Mouse (Mus musculus): ENCODE measurements around the gene Slbp. TPM values are rescaled to one million over a fixed set of nuclear protein-coding genes. Genes with fewer than 3 reads are reported as not detected.

Slbp gene
- polyA plus RNA-seq, 1 experiment: 27.1 TPM

DNA sequence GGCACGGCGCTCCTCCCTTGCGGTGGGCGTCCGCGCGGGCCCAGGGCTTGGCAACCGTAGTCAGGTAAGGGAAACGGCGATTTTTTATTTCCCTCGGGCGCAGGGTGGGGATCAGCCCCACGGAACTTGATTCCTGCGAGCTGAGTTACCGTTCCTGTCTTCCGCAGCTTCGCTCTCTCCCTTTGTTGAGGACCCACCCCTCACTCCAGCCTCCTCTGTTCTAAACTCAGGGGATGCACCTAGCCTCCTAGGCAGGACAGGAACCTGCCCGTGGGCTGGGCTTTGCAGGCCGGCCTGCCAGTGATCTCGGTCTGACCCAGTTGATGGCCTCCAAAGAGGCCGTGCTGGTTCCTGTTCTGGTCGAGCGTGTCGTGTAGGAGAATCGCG is 6.3 kb upstream of the Slbp start:
- no peak for DNase-seq (ENCODE audit: low read depth in 1 of 2, low spot score in 2 of 2)
- peaks cover 17% of the 10 kb centered on the region; the same call in 1 of the 2 replicates for H3K4me1 ChIP-seq (ENCODE audit: control insufficient read depth, insufficient read depth, insufficient read length)
- H3K4me3 ChIP-seq (ENCODE audit: extremely low read depth, insufficient read depth, insufficient read length): peak overlapping the region; percentile 72
- peak overlapping the region; percentile 12; the same call in 1 of the 2 replicates for H3K27ac ChIP-seq (ENCODE audit: insufficient read depth, low read length)
- under 1% methylated on average over 25 of the region's 26 CpGs for WGBS
- H3K36me3 ChIP-seq (ENCODE audit: control insufficient read depth, insufficient read depth, low read length): peaks cover 1% of the 10 kb centered on the region; the same call in 1 of the 2 replicates
- no peaks in the 10 kb centered on the region for H3K27me3 ChIP-seq (ENCODE audit: control insufficient read depth, insufficient read depth, low read length)
- TF ChIP-seq CTCF (IDR thresholded peaks at IDR 0.05; ENCODE audit: extremely low read depth, insufficient read depth, insufficient read length, insufficient replicate concordance): no peak
- TF ChIP-seq POLR2A (IDR thresholded peaks at IDR 0.05; ENCODE audit: low read depth, low read length): no peak

DNA sequence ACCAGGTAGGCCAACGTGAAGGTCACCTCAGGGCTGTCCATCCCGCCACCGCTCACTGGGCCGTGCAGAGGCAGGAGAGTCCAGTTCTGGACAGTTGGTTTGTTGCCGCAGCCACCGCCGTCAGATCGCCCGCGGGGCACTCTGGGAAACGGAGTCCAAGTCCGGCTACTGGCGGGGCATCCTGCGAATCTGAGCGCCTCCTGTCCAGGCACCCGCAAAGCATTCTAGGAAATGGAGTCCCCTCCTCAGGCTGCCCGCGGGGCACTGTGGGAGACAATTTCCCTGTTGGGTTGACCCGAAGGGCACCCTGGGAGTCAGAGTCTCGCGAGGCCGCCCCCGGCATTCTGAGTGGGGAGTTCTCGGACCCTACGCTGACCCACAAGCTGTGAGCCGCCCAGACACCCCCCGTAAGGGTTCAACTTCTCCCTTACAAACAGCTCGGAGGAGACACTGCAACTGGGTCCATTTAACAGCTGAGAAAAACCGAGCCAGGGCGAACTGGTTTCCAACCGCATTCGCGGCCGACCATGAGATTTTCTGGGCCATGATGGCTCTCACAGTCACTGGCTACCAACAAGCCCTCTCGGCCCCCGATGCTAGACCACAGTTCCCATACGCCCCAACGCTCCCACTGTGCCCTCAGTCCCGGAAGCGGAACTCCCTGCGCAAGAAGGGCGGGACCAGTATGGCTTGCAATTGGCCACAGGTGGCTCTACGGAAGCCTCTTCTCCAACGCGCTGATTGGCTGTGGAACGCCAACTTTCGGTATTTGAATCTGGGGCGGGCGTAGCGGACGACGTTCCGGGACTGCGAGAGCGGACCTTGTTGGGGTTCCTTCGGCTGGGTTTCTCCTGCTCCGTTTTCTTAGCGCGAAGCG is 5.7 kb upstream of the Slbp start, which contains the start of the genes Tacc3 and Tmem129:
TSS of gene Tacc3 (plus strand) at position 342 of the 877 bp plus-strand sequence.
TSS of gene Tmem129 (minus strand) at position 630 of the 877 bp plus-strand sequence.
- peak; percentile 97 to 98 for DNase-seq (ENCODE audit: low read depth in 1 of 2, low spot score in 2 of 2)
- under 1% methylated on average over 60 of the region's 60 CpGs for WGBS
- H3K36me3 ChIP-seq (ENCODE audit: control insufficient read depth, insufficient read depth, low read length): peaks cover 1% of the 10 kb centered on the region; the same call in 1 of the 2 replicates
- peak within 1 kb of the TSS; percentile 87 for H3K4me3 ChIP-seq (ENCODE audit: extremely low read depth, insufficient read depth, insufficient read length)
- TF ChIP-seq POLR2A (IDR thresholded peaks at IDR 0.05; ENCODE audit: low read depth, low read length) (peak; percentile 32), CTCF (IDR thresholded peaks at IDR 0.05; ENCODE audit: extremely low read depth, insufficient read depth, insufficient read length, insufficient replicate concordance) (no peak)
- H3K4me1 ChIP-seq (ENCODE audit: control insufficient read depth, insufficient read depth, insufficient read length): peaks cover 17% of the 10 kb centered on the region; the same call in 1 of the 2 replicates
- H3K27me3 ChIP-seq (ENCODE audit: control insufficient read depth, insufficient read depth, low read length): no peaks in the 10 kb centered on the region
- H3K27ac ChIP-seq (ENCODE audit: insufficient read depth, low read length): peak within 1 kb of the TSS; percentile 98

DNA sequence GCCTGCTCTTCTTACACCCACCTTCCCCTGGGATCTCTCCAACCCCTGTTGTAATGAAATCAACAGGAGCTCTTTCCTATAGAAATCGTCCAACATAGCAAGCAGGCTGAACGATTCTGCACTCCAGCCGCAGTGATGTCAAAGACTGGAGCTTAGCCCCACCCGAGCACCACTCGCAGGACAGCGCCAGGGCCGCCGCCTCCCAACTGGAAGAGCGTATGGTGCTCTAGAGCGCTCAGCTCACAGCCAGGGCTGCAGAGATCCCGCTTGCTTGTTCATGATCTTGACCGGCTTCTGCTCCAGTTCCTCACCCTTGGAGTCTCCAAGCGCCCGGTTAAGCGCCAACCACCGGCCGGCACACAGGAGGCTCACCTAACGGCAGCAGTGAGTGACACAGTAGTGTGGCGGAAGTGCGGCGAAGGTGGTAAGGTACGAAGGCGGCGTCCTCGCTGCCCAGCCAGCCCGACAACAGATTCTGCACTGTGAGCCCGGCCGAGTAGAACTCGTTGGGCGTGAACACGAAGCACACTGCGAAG is 4.9 kb upstream of the Slbp start:
- under 1% methylated on average over 32 of the region's 32 CpGs for WGBS
- Histone ChIP-seq H3K36me3 (ENCODE audit: control insufficient read depth, insufficient read depth, low read length) (peaks cover 1% of the 10 kb centered on the region; the same call in 1 of the 2 replicates), H3K4me3 (ENCODE audit: extremely low read depth, insufficient read depth, insufficient read length) (peak overlapping the region; percentile 87), H3K4me1 (ENCODE audit: control insufficient read depth, insufficient read depth, insufficient read length) (peaks cover 20% of the 10 kb centered on the region; the same call in 1 of the 2 replicates), H3K27me3 (ENCODE audit: control insufficient read depth, insufficient read depth, low read length) (no peaks in the 10 kb centered on the region), H3K27ac (ENCODE audit: insufficient read depth, low read length) (peak overlapping the region; percentile 89)
- no peak for DNase-seq (ENCODE audit: low read depth in 1 of 2, low spot score in 2 of 2)
- TF ChIP-seq POLR2A (IDR thresholded peaks at IDR 0.05; ENCODE audit: low read depth, low read length): no peak
- no peak for TF ChIP-seq CTCF (IDR thresholded peaks at IDR 0.05; ENCODE audit: extremely low read depth, insufficient read depth, insufficient read length, insufficient replicate concordance)

DNA sequence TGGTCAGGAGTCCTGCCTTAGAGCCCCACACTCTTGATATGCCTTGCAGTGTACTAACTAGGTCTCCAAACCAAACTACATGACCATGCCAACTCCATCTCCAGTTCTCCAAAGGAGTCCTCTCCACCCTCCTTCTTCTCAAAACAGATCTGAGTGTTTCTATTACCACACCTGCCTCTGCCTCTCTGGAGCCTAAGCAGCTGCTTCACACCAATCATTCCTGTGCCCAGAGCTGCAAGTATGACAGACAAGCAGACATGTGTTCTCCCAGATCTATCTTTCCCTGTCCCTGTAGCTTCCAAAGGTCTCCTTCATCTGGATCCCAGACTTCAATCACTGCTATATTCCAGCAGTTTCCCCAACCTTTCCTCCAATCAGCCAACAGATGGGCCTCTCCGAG is 4.4 kb upstream of the Slbp start:
- Histone ChIP-seq H3K36me3 (ENCODE audit: control insufficient read depth, insufficient read depth, low read length) (peaks cover 1% of the 10 kb centered on the region; the same call in 1 of the 2 replicates), H3K27ac (ENCODE audit: insufficient read depth, low read length) (peak overlapping the region; percentile 89), H3K4me1 (ENCODE audit: control insufficient read depth, insufficient read depth, insufficient read length) (peaks cover 20% of the 10 kb centered on the region; the same call in 1 of the 2 replicates), H3K27me3 (ENCODE audit: control insufficient read depth, insufficient read depth, low read length) (no peaks in the 10 kb centered on the region), H3K4me3 (ENCODE audit: extremely low read depth, insufficient read depth, insufficient read length) (peak overlapping the region; percentile 87; the same call in 1 of the 2 replicates)
- no peak for TF ChIP-seq POLR2A (IDR thresholded peaks at IDR 0.05; ENCODE audit: low read depth, low read length)
- no peak for TF ChIP-seq CTCF (IDR thresholded peaks at IDR 0.05; ENCODE audit: extremely low read depth, insufficient read depth, insufficient read length, insufficient replicate concordance)
- DNase-seq (ENCODE audit: low read depth in 1 of 2, low spot score in 2 of 2): no peak
- 22% methylated on average over 1 of the region's 1 CpGs for WGBS

DNA sequence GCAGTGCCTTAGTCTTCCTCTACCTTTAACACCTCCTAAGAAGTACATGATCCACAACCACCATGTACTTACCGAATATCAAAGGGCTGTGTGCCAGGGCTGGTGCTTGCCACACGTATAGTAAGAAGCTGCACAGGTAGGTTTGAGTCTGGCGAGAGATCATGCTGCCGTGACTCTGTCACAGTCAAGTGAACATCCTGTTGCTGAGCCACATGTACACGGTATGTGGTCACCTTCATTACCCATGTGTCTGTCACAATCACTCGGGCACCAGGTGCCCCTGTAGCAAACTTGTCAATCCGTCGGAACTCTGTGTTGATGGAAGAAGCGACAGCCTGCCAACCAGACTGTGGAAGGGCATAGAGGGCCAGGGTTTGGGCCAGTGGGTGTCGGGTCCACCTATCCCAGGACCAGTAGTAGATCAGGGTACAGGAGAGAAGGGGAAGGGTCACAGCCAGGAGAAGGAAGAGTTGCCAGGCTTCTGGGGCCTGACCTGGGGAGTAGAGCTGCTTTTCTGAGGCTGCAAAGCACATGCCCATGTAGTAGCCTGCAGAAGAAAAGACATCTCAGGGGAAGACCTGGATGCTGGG is 3.0 kb upstream of the Slbp start:
- TF ChIP-seq CTCF (IDR thresholded peaks at IDR 0.05; ENCODE audit: extremely low read depth, insufficient read depth, insufficient read length, insufficient replicate concordance): no peak
- no peak for TF ChIP-seq POLR2A (IDR thresholded peaks at IDR 0.05; ENCODE audit: low read depth, low read length)
- WGBS: 61% methylated on average over 10 of the region's 10 CpGs
- peak in 1 of 2 experiments; percentile 29 for DNase-seq (ENCODE audit: low read depth in 1 of 2, low spot score in 2 of 2)
- Histone ChIP-seq H3K27me3 (ENCODE audit: control insufficient read depth, insufficient read depth, low read length) (no peaks in the 10 kb centered on the region), H3K36me3 (ENCODE audit: control insufficient read depth, insufficient read depth, low read length) (no peaks in the 10 kb centered on the region), H3K4me1 (ENCODE audit: control insufficient read depth, insufficient read depth, insufficient read length) (peaks cover 20% of the 10 kb centered on the region; the same call in 1 of the 2 replicates), H3K27ac (ENCODE audit: insufficient read depth, low read length) (peak overlapping the region; percentile 7; the same call in 1 of the 2 replicates), H3K4me3 (ENCODE audit: extremely low read depth, insufficient read depth, insufficient read length) (no peak overlapping the region)

DNA sequence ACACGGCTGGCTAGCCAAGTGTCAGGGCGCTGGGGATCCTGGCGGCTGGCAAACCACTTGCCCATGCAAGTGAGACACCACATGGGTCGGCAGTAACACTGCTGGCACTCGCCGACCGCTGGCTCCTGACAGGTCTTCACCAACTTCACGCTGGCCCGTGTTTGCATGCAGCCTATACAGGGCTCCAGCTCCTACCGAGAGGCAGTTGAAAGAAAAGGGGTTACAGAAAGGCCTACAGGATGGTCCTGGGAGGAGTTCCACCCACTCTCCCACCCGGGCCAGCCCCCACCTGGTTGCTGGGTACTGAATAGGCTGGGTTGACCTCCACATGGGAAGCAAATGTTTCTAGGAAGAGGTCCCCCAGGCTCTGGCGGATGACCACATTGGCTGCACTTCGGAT is 2.0 kb upstream of the Slbp start:
- peaks cover 2% of the 10 kb centered on the region; the same call in 1 of the 2 replicates for H3K36me3 ChIP-seq (ENCODE audit: control insufficient read depth, insufficient read depth, low read length)
- no peak overlapping the region for H3K4me3 ChIP-seq (ENCODE audit: extremely low read depth, insufficient read depth, insufficient read length)
- no peak for TF ChIP-seq CTCF (IDR thresholded peaks at IDR 0.05; ENCODE audit: extremely low read depth, insufficient read depth, insufficient read length, insufficient replicate concordance)
- TF ChIP-seq POLR2A (IDR thresholded peaks at IDR 0.05; ENCODE audit: low read depth, low read length): no peak
- DNase-seq (ENCODE audit: low read depth in 1 of 2, low spot score in 2 of 2): no peak
- peaks cover 20% of the 10 kb centered on the region; the same call in 1 of the 2 replicates for H3K4me1 ChIP-seq (ENCODE audit: control insufficient read depth, insufficient read depth, insufficient read length)
- no peaks in the 10 kb centered on the region for H3K27me3 ChIP-seq (ENCODE audit: control insufficient read depth, insufficient read depth, low read length)
- peak overlapping the region; percentile 26; the same call in 1 of the 2 replicates for H3K27ac ChIP-seq (ENCODE audit: insufficient read depth, low read length)
- WGBS: 97% methylated on average over 13 of the region's 13 CpGs

All from spleen, adult 2 months (tissue).